Mouse (Mus musculus): ENCODE results near the gene Ankrd35. TPM values are rescaled to one million over a fixed set of nuclear protein-coding genes. Genes with fewer than 3 reads are reported as not detected.

Gene Ankrd35
- polyA plus RNA-seq, 1 experiment from 2014 or later, result 0.33 TPM

GRCm38 (mm10) chr3:96708684-96709064, 38.7 kb downstream of the Ankrd35 start:
- peak overlapping the region; percentile 83 for H3K9ac ChIP-seq
- no peak overlapping the region for H3K27ac ChIP-seq (replicated peaks)
- WGBS, result 35% methylated on average over 2 of the region's 2 CpGs
- no peaks in the 10 kb centered on the region for H3K9me3 ChIP-seq
- peaks cover 62% of the 10 kb centered on the region for H3K36me3 ChIP-seq
- H3K27me3 ChIP-seq (replicated peaks), result peaks cover 7% of the 10 kb centered on the region; the same call in 1 of the 2 replicates
- no peak for ATAC-seq (ENCODE audit: extremely low read depth, insufficient number of reproducible peaks, low FRiP score, low TSS enrichment)
- peaks cover 10% of the 10 kb centered on the region for H3K4me1 ChIP-seq
- H3K4me2 ChIP-seq, result peak overlapping the region; percentile 86
- peak overlapping the region; percentile 56; the same call in 1 of the 2 replicates for H3K4me3 ChIP-seq

- H3K36me3 ChIP-seq, result peaks cover 91% of the 10 kb centered on the region
- no peak overlapping the region for H3K4me3 ChIP-seq
- WGBS, result 85% methylated on average over 5 of the region's 5 CpGs
- H3K4me1 ChIP-seq, result 0 out of 2 replicates have a peak, but pooled peaks cover 1% of the 10 kb centered on the region
- no peak overlapping the region for H3K9ac ChIP-seq
- no peak overlapping the region for H3K27ac ChIP-seq (replicated peaks)
- no peak overlapping the region for H3K4me2 ChIP-seq
- H3K9me3 ChIP-seq, result no peaks in the 10 kb centered on the region
- H3K27me3 ChIP-seq (replicated peaks), result no peaks in the 10 kb centered on the region
- ATAC-seq (ENCODE audit: extremely low read depth, insufficient number of reproducible peaks, low FRiP score, low TSS enrichment), result no peak
Observed at GRCm38 (mm10) chr3:96714286-96714685, 44.4 kb downstream of the Ankrd35 start.

GRCm38 (mm10) chr3:96715854-96716253, 45.9 kb downstream of the Ankrd35 start:
- Histone ChIP-seq H3K4me2 (no peak overlapping the region), H3K4me1 (0 out of 2 replicates have a peak, but pooled peaks cover 6% of the 10 kb centered on the region), H3K9ac (no peak overlapping the region), H3K36me3 (peaks cover 92% of the 10 kb centered on the region), H3K9me3 (no peaks in the 10 kb centered on the region), H3K27ac (replicated peaks) (no peak overlapping the region), H3K4me3 (no peak overlapping the region), H3K27me3 (replicated peaks) (no peaks in the 10 kb centered on the region)
- no peak for ATAC-seq (ENCODE audit: extremely low read depth, insufficient number of reproducible peaks, low FRiP score, low TSS enrichment)
- 75% methylated on average over 2 of the region's 2 CpGs for WGBS

DNA sequence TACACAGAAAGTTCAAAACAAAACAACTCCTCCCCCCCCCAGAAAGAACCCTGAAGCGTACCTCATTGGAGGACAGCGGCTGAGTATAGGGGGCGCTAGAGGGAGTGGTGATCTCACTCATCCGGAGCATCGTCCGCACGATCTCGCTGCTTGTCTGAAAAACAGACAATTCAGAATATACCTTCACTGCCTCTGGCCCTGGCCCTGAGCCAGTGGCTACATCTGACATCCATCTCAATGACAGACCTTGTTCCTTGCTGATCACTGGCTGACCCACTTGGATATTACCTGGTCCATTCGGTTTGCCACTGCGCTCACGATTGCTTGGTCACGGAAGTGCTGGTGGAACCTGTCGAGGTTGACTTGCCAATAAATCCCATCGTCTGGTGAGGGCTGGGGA, 49.2 kb downstream of the Ankrd35 start:
- peaks cover 92% of the 10 kb centered on the region for H3K36me3 ChIP-seq
- H3K4me1 ChIP-seq, result peaks cover 14% of the 10 kb centered on the region
- no peak for ATAC-seq (ENCODE audit: extremely low read depth, insufficient number of reproducible peaks, low FRiP score, low TSS enrichment)
- no peak overlapping the region for H3K27ac ChIP-seq (replicated peaks)
- 38% methylated on average over 14 of the region's 14 CpGs for WGBS
- H3K9me3 ChIP-seq, result no peaks in the 10 kb centered on the region
- H3K4me2 ChIP-seq, result peak overlapping the region; percentile 29
- H3K4me3 ChIP-seq, result no peak overlapping the region
- no peaks in the 10 kb centered on the region for H3K27me3 ChIP-seq (replicated peaks)
- H3K9ac ChIP-seq, result no peak overlapping the region

DNA sequence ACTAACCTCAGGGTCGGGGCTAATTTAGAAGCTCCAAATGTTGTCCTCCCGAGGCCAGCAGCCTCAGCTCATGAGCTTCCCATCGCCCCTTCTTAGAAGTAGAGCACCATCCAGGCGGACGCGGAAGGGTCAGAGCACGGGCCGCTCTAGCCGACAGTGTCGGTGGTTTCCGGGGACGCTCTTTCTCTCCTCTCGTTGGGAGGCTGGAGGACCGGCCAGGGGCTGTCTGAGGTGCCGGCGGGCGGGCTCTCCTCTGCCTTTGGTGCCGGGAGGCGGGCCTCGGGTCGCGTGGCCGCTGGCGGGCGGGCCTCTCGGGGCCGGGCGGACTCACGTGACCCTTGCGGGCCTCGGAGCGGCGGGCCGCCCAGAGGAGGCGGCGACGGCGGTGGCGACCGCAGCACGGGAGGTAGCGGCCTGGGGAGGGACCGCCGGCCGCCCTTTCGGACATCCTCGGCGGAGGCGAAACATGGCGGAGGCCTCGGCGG, 57.5 kb downstream of the Ankrd35 start, which contains the start of the genes Polr3c and Rnf115:
Polr3c (minus strand) TSS at position 286 of the 485 bp plus-strand sequence.
Rnf115 (plus strand) TSS at position 322 of the 485 bp plus-strand sequence.
- Histone ChIP-seq H3K36me3 (peaks cover 29% of the 10 kb centered on the region), H3K9ac (peak within 1 kb of the TSS; percentile 97), H3K27ac (replicated peaks) (peak within 1 kb of the TSS; percentile 92), H3K4me3 (peak within 1 kb of the TSS; percentile 98), H3K4me2 (peak within 1 kb of the TSS; percentile 82), H3K9me3 (no peaks in the 10 kb centered on the region), H3K27me3 (replicated peaks) (no peaks in the 10 kb centered on the region), H3K4me1 (peaks cover 47% of the 10 kb centered on the region)
- WGBS, result under 1% methylated on average over 51 of the region's 52 CpGs
- ATAC-seq (ENCODE audit: extremely low read depth, insufficient number of reproducible peaks, low FRiP score, low TSS enrichment), result peak; percentile 99

DNA sequence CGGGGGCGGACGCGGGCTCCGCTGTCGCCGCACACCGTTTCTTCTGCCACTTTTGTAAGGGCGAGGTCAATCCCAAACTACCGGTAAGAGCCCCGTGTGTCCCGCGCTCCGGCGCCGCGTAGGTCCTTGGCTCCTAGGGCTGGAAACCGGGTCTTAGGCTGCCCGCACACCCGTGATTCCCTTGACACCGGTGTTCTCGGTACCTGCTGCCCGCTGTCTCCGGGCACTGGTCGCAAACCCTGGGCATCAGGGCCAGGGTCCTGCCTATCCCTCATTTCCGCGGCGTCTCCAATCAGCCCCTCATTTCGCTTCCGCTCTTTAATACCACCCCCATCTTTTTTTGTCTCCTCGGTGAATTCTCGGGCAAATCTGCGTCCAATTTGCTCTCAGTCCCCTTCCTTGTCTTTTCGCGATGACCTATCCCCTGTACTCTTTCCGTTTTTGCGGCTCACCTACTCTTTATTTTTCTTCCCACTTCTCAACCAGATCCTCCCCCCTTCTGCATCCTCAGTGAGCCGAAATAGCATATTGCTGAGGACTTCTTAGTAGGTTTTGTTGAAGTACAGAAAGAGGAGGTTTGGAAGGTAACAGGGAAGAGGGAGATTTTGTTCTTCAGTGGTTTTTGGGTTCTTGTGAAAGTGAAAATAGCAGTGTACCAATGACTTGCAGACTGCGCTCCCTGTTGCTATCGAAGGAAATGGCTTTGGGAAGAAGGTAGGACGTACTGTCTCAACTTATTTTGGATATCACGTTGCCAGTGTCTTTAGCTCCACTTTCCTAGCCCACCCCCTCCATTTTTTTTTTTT, 58.1 kb downstream of the Ankrd35 start:
- Histone ChIP-seq H3K4me1 (peaks cover 43% of the 10 kb centered on the region), H3K36me3 (peaks cover 25% of the 10 kb centered on the region), H3K9me3 (no peaks in the 10 kb centered on the region), H3K27me3 (replicated peaks) (no peaks in the 10 kb centered on the region), H3K4me3 (peak overlapping the region; percentile 98), H3K27ac (replicated peaks) (peak overlapping the region; percentile 92), H3K4me2 (peak overlapping the region; percentile 82), H3K9ac (peak overlapping the region; percentile 97)
- WGBS, result under 1% methylated on average over 41 of the region's 42 CpGs
- peak; percentile 38; the same call in 1 of the 2 replicates for ATAC-seq (ENCODE audit: extremely low read depth, insufficient number of reproducible peaks, low FRiP score, low TSS enrichment)

GRCm38 (mm10) chr3:96728634-96729402, 58.9 kb downstream of the Ankrd35 start:
- 42% methylated on average over 7 of the region's 7 CpGs for WGBS
- Histone ChIP-seq H3K27ac (replicated peaks) (peak overlapping the region; percentile 92), H3K4me1 (peaks cover 46% of the 10 kb centered on the region), H3K9ac (peak overlapping the region; percentile 97), H3K4me3 (peak overlapping the region; percentile 98), H3K36me3 (peaks cover 17% of the 10 kb centered on the region), H3K27me3 (replicated peaks) (no peaks in the 10 kb centered on the region), H3K4me2 (peak overlapping the region; percentile 82), H3K9me3 (no peaks in the 10 kb centered on the region)
- no peak for ATAC-seq (ENCODE audit: extremely low read depth, insufficient number of reproducible peaks, low FRiP score, low TSS enrichment)

GRCm38 (mm10) chr3:96729403-96729784, 59.5 kb downstream of the Ankrd35 start:
- peak overlapping the region; percentile 82 for H3K4me2 ChIP-seq
- peaks cover 12% of the 10 kb centered on the region for H3K36me3 ChIP-seq
- H3K9ac ChIP-seq, result 0 out of 2 replicates have a peak overlapping the region, but pooled peaks have one; percentile 14
- 44% methylated on average over 3 of the region's 3 CpGs for WGBS
- no peaks in the 10 kb centered on the region for H3K27me3 ChIP-seq (replicated peaks)
- no peak for ATAC-seq (ENCODE audit: extremely low read depth, insufficient number of reproducible peaks, low FRiP score, low TSS enrichment)
- peak overlapping the region; percentile 98; the same call in 1 of the 2 replicates for H3K4me3 ChIP-seq
- no peak overlapping the region for H3K27ac ChIP-seq (replicated peaks)
- no peaks in the 10 kb centered on the region for H3K9me3 ChIP-seq
- peaks cover 52% of the 10 kb centered on the region for H3K4me1 ChIP-seq

- Histone ChIP-seq H3K9ac (no peak overlapping the region; the same call in 1 of the 2 replicates), H3K27ac (replicated peaks) (no peak overlapping the region), H3K36me3 (peaks cover 3% of the 10 kb centered on the region; the same call in 1 of the 2 replicates), H3K9me3 (no peaks in the 10 kb centered on the region), H3K4me1 (peaks cover 56% of the 10 kb centered on the region), H3K4me2 (no peak overlapping the region), H3K4me3 (no peak overlapping the region), H3K27me3 (replicated peaks) (no peaks in the 10 kb centered on the region)
- no peak for ATAC-seq (ENCODE audit: extremely low read depth, insufficient number of reproducible peaks, low FRiP score, low TSS enrichment)
- WGBS, result 48% methylated on average over 5 of the region's 5 CpGs
Observed at GRCm38 (mm10) chr3:96730785-96731184, 60.9 kb downstream of the Ankrd35 start.

DNA sequence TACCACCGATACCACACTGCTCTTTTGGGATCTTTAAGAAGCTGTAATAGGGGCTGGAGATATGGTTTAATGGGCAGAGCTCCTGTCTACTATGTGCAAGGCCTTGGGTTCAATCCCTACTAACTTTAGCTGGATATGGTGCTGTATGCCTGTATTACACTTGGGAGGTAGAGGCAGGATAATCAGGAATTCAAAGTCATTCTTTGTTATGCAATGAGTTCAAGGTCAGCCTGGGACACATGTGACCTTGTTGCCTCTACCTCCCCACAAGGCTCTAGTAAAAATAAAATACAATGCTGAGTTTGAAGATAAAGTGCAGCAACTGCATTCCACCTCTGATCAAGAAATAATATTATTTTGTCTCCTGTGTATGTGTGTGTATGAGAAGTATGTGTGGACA, 64.1 kb downstream of the Ankrd35 start:
- Histone ChIP-seq H3K9me3 (no peaks in the 10 kb centered on the region), H3K27ac (replicated peaks) (no peak overlapping the region), H3K36me3 (peaks cover 3% of the 10 kb centered on the region; the same call in 1 of the 2 replicates), H3K4me2 (no peak overlapping the region), H3K4me1 (peaks cover 55% of the 10 kb centered on the region), H3K27me3 (replicated peaks) (no peaks in the 10 kb centered on the region), H3K9ac (no peak overlapping the region), H3K4me3 (no peak overlapping the region)
- no peak for ATAC-seq (ENCODE audit: extremely low read depth, insufficient number of reproducible peaks, low FRiP score, low TSS enrichment)
- 83% methylated on average over 1 of the region's 1 CpGs for WGBS

DNA sequence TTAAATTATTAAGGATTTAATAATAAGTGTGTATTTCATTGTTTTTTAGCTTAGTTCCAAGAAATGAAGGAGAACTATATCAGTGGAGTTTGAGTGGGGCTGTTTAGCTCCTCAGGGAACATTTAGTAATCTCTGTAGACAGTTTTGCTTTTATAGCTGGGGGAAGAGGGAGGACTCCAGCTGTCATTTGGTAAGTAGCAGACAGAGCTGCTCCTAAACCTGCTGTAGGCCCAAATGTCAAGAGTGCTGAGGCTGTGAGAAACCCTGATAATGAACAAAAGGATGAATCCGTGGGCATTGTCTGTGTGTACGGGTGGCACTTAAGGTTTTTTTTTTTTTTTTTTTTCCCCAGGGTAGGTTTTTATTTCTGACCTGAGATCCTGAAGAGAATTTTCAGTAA, 65.3 kb downstream of the Ankrd35 start:
- 75% methylated on average over 2 of the region's 2 CpGs for WGBS
- no peak overlapping the region for H3K4me3 ChIP-seq
- peaks cover 43% of the 10 kb centered on the region for H3K4me1 ChIP-seq
- no peaks in the 10 kb centered on the region for H3K9me3 ChIP-seq
- peaks cover 3% of the 10 kb centered on the region; the same call in 1 of the 2 replicates for H3K36me3 ChIP-seq
- no peaks in the 10 kb centered on the region for H3K27me3 ChIP-seq (replicated peaks)
- H3K27ac ChIP-seq (replicated peaks), result no peak overlapping the region
- H3K9ac ChIP-seq, result no peak overlapping the region
- ATAC-seq (ENCODE audit: extremely low read depth, insufficient number of reproducible peaks, low FRiP score, low TSS enrichment), result no peak
- no peak overlapping the region for H3K4me2 ChIP-seq
